22 mouse cellular contexts compared by ENCODE assay signal in the genomic region with DNA sequence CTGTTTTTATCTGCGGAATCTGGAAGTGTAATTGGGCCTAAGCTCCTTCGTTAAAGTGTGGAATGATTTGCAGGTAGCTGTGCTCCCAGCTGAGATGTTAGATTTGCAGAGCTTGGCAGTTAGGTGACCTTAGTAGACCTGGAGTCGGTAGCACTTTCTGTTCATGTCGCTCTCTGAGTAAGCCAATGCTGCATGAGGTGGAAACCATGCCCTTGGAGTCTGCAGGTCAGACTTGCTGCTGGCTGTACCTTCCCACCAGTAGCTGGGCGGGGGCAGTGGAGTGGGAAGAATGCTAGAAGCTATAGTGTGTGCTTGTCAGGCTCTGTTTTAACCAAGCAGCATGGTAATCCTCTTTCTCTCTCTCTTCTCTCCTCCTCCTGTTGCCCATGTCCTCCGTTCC. TPM values are rescaled to one million over a fixed set of nuclear protein-coding genes. Genes with fewer than 3 reads are reported as not detected.
"Had no signal": no experiment of that assay in that cellular context is flagged by ENCODE, and none has a peak within 500 bp of the region (broad histone marks: within the 10 kb centered on the region; RNA-seq: fewer than 3 reads in every experiment).

No protein-coding gene starts in this region.

- H3K4me3 ChIP-seq: limb, embryonic 10.5 days; limb, embryonic 13.5 days; liver, embryonic 12.5 days; liver, embryonic 15.5 days; lung, embryonic 15.5 days had no signal

- ATAC-seq: inflammation-experienced regulatory T-cells, adult 6 months; intestine, embryonic 16.5 days; liver, embryonic 12.5 days had no signal

- H3K9ac ChIP-seq: liver, embryonic 12.5 days; liver, embryonic 15.5 days; lung, embryonic 15.5 days had no signal

- H3K4me1 ChIP-seq: lung, embryonic 15.5 days had no signal

- DNase-seq: layer of hippocampus, postnatal 36 days; liver; lung, adult 18-20 months; lung, postnatal 10 days; lung, postnatal 4 days; midbrain, embryonic 14.5 days; thymus, adult 2 months; thymus, postnatal 14 days; thymus, postnatal 4 days had no signal

- H3K27ac ChIP-seq: limb, embryonic 10.5 days; limb, embryonic 13.5 days; liver, embryonic 12.5 days; liver, embryonic 15.5 days; lung, embryonic 15.5 days; stomach, postnatal 0 days had no signal

- H3K4me2 ChIP-seq: limb, embryonic 13.5 days; liver, embryonic 12.5 days; liver, embryonic 15.5 days; lung, embryonic 15.5 days; midbrain, embryonic 11.5 days had no signal

- H3K27me3 ChIP-seq: limb, embryonic 13.5 days; liver, embryonic 12.5 days; liver, embryonic 15.5 days; lung, embryonic 15.5 days had no signal

- H3K9me3 ChIP-seq: limb, embryonic 10.5 days; limb, embryonic 13.5 days; liver, embryonic 12.5 days; liver, embryonic 15.5 days; lung, embryonic 15.5 days had no signal

RNA-seq across cellular contexts. Expression of a gene that starts 56.3 kb away (rescaled TPM):
- total RNA-seq: layer of hippocampus, postnatal 10 days; left cerebral cortex, postnatal 14 days; midbrain, postnatal 0 days had no signal
- polyA plus RNA-seq: midbrain, embryonic 14.5 days; midbrain, postnatal 0 days; neural tube, embryonic 14.5 days; stomach, postnatal 0 days had no signal
